Mouse (Mus musculus) heart, postnatal 4 days (tissue): ENCODE measurements at regions not wholly inside any gene's neighbourhood (a gene's known extent, or its start where the extent isn't known, plus 50 kb on each side); places are given as distances from the start of the nearest gene placed in this dataset.
"Not testable (repeated sequence)": the region's sequence is repeated elsewhere in the genome, so short reads cannot be mapped to it uniquely, and the experiment has no call there.

Experiments used
- DNase-seq: peaks from one replicate; pipeline ENCODE4 v3.0.0; 2021

DNA sequence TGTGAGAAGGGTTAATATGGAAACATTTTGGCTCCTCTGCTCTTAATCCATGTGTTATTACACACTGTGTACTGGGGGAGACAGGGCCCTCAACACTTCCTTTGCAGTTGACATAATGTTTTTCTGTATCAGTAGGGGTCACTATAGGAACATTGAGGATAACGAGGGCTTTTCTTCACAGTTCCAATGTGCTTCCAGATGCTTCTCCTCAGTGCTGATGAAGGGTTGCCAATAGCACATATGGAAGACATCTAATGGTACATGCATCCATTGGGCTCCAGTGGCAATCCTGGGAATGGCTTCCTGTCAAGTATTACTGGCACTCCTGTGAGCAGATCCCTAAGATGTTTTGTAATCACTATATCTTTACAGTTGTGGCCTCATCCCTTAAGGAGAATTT, 62.1 kb downstream of the Naa11 start:
- DNase-seq = peak; percentile 14

- no peak for DNase-seq
Observed at GRCm38 (mm10) chr5:97325831-97326230, 66.3 kb downstream of the Naa11 start.

DNA sequence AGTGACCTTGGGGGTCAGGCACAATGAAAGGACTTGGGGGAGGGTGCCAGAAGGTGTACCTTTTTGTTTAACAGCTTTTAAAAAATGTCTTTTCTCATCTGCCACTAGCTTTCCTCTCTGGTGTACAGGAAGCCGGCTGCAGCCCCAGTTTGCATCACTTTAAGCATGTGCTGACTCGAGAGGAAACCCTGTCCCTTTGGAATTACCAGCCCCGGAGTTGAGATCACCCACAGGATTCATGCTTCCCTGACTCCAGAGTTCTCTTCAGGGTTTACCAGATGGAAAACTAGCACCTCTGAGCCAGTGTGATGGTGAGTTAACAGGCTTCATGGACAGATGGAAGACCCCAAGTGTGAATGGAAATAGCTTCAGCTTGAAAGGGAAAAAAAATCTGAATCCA, 68.3 kb downstream of the Naa11 start:
- no peak for DNase-seq

DNA sequence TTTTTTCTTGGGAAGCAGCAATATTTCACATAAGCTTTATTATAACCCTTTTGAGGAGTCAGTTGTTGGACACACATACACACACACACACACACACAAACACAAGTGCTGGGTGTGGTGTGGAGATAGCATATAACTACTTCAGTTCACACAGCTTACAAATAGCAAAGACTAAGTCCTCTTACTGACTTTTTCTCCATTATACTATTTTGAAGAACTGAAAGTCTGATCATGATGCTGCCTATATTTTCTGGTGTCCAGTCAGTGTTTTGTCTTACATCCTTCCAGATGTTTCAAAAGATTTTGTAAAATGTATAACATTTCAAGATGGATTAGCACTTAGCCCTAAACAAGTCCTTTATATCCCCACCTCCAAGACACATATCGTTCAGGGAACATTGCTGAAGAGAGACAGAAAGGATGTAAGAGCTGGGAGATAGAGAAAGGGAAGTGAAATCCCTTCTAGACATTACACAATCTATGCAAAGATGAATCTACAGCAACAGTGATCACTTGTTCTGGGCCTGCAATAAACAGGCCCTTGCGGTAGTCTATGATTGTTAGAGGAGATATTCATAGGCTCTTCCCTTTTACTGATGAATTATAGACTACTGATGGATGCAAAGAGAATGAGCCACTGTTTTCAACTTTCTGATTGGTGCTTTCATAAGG, 72.2 kb downstream of the Naa11 start:
- no peak for DNase-seq

DNA sequence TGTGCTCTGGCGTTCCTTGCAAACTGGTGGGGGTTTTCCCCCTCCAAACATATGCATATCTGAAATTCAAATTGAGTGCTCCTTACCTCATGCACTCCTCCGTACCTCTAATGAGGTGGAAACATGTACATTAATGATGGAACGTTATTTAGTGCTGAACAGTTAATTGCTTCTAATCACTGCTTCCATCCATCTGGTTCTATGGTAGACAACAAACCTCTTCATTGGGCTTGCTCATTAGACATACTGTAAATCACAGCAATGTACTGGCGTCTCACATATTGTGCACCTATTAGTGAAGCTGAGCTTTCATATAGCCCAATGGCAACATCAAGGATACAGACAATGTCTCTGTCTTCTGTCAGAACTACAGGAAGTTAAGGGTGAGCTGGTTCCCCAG, 85.3 kb downstream of the Naa11 start:
- no peak for DNase-seq

DNA sequence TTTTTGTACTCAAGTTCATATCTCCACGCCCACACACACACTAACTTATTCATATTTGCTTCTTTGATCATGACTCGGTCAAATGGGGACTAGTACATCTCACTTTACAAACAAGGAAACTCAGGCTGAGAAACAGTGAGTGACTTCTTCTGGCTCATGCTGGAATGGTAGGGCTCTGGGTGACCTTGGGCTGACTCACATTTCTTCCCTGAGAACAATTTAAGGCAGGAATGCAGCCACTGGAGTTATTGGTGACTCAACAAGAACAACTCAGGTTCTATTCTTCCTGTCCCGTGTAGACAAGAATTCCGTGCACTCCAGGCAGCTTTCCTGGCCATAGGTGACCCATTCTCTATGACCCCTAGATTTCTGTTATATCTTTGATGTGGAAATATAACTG, 87.3 kb downstream of the Naa11 start:
- no peak for DNase-seq

- no peak for DNase-seq
Observed at GRCm38 (mm10) chr5:97301621-97302020, 90.6 kb downstream of the Naa11 start.

GRCm38 (mm10) chr5:97300861-97301260, 91.3 kb downstream of the Naa11 start:
- no peak for DNase-seq

GRCm38 (mm10) chr5:97300114-97300840, 91.9 kb downstream of the Naa11 start:
- DNase-seq = no peak

DNA sequence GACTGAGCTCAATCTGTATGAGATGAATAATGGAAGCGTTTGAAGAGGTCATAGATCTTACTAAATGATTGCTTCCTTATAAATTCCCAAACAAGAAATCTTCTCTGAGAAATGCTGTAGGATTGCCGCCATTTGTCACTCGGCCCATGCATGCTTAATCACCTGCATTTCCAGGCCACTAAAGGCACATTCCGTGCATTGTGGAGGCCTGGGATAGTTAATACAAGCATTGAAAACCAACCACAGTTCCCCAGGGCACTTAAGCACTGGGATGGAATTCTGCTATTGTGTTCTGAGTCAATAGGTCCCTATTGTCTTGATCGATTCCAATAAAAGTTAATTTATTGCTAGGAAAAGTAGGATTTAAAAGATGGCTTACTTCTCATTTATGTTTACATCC, 92.5 kb downstream of the Naa11 start:
- no peak for DNase-seq

DNA sequence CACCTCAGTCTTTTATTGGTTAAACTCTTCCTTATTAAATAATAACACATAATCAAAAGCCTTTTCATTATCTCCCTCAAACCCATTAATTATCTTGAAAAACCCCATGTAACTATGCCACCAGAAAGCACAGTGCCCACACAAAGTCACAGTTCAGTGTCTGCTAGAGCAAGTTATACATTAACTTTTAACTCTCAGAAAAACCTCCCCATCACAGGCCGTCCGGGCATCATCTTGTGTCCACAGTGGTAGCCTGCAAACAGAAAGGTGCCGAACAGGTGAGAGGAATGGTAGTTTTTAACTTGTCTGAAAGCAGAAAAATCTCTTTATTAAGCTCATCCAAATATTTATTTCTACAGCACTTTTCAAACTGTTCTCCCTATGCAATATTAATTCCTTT, 96.0 kb downstream of the Naa11 start:
- no peak for DNase-seq

DNA sequence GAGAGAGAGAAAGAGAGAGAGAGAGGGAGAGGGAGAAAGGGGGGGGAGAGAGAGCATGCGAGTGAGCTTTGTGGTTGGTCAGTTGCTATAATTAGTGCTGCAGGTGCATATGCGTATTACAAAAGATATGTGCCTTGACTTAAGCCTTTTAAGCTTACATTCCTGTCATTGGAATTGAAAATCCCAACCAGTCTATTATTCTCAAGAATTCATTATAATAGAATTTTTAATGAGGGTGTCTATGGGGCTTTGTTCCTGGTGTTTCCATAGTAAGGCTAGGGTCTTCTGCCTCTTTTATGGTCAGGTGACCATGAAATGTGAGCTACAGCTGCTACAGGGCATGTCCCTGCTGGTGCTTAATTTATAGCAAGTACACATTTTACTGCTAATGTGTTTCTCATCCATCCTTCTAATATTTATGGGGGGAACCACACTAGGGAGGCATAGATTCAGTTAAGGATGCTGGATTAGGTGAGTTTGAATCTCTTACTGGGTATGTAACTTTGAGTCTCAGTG, 102.0 kb downstream of the Naa11 start:
- DNase-seq = no peak

DNA sequence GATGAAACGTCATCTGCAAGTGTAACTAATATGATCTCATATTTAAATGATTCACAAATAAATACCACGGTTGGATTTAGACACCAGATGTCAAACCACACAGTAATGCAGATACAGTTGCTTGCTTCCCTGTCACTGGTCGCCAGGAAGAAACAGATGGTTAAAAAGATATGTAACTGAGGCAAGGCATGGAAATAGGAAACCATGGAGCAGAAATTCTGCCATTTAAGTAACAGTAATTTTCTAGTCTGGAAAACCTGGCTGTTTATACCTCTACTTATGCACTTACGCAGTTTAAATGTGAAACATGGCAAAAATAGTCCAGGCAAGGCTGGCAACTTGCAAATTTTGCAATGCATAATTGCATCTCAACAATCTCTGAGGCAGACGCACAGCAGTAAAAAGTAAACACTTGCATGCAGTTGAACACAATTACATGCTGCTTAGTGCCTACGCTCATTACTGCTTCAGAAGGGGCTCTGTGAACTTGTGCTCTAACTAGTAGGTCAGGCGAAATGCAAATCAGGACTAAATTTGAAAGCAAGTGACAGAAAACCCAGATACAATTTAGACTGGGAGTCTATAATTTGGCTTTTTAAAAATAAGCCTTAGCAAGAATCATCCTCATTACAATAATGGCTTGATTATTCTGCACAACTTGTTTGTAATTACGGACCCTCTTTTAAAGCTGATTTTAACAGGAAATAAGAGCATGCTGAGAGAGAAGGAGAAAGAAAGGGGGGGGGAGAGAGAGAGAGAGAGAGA, 102.6 kb downstream of the Naa11 start:
- DNase-seq = no peak

- DNase-seq = no peak
Observed at GRCm38 (mm10) chr5:97279455-97279854, 112.7 kb downstream of the Naa11 start.

DNA sequence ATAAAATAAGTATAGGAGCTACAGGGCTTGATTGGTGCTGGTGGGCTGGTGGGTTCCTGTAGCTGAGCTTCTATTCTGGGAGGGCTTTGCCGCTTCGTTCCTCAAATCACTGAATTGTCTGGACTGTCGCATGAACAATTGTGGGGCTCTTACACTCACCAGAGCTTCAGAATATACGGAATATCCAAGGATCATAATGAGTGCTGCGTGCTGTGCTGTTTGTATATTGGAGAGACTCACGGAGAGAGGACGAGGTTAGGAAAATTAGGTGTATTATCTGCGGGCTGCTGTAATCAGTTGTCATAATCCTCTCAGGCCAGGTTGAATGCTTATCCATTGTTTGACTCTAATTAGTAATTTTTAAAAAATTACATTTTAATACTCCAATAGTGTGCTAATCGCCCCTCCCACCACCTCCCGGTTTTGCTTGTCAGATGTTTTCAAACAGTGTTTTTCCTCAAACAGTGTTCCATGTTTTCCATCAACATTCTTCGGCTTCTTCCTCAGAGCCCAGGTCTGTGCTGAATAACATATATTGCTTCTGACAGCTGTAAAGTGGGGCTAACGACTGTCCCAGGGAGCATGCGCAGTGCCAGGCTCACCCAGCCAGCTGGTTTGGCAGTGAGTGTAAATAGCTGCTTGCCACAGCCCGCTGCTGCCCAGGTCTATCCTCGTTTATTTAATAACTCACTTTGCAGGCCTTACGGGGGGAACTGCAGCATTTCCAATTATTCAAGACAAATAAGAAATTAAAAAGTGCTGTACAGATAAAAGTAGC, 114.2 kb downstream of the Naa11 start:
- no peak for DNase-seq

DNA sequence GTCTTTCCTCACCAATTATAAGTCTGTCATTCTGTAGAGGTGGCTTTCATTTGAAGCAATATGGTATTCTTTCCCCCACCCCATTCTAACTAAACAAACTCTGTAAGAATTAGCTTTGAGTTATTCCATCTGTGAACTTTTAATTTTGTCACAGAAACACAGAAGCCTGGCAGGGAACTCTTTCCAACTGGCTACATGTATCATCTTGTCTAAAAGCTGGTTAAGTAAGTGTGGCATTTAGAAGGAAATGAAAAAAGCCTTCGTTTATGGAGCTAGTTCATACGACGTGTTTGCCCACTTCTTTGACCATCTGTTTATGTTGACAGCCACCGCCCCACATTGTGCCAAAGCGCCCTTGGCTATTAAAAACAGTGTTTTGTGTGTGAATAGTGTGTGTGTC, 115.5 kb downstream of the Naa11 start:
- DNase-seq = no peak

GRCm38 (mm10) chr5:97264666-97265065, 127.5 kb downstream of the Naa11 start:
- not testable (repeated sequence) for DNase-seq

- DNase-seq = no peak
Observed at GRCm38 (mm10) chr5:97257106-97257505, 135.1 kb downstream of the Naa11 start.

DNA sequence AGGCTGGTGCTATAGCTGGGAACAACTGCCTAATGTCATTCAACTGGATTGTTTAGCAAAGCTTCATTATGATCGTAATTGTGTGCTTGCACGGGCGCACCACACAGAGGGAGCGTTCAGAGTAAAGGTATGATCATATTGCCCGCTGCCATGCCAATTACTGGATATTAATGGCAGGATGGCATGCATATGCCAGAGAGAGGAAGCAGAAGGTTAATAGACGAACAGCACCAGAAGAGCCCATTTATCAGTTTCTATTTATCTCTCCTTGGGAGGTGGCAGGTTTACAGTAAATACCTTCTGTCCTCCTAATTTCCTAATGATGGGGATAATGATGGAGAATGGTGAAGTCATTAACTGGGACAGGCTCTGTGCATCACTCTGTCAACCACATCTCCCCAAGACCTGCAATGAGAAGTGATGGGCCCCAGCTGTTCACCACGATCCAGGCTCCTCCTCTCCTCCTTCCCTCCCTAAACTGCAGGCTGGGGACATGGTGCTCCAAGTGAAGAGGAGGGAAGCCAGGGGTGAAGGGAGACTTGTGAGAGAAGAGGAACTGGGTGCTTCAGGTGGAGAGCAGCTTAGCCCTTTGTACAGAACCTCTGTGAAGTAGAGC, 135.6 kb downstream of the Naa11 start:
- DNase-seq = no peak

GRCm38 (mm10) chr5:97236930-97237329, 125.5 kb upstream of the Paqr3 start:
- DNase-seq = peak; percentile 24

- no peak for DNase-seq
Observed at GRCm38 (mm10) chr5:97226425-97226824, 115.0 kb upstream of the Paqr3 start.

DNA sequence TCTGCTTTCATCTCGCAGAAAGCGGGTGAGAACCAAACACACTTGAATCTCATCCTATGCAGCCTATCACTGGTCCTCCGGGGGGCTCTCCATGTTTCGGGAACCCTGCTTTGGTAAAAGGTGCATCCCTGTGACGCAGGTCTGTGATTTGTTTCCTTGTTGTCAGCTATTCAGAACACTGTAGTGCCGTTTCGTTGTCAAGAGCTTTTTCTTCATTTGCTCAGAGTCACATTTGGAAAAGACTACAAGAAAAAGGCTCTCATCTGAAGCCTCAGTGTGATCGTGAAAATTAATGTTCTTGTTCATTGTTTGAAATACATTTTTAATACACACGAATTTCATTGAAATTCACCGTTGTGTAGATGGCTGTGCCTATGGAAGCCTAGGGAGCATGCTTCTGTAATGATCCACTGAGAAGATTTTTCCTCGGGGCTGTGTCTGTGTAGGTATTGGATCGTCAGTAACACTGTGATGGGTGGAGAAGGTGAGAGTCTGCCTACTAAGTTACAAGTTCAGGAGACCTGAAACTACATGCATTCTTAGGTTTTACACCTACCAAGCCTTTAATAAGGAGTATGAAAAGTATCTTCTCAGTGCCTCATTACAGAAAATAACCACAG, 112.0 kb upstream of the Paqr3 start:
- DNase-seq = no peak
